ENCODE assay signal across 12 mouse cellular contexts in the genomic region with DNA sequence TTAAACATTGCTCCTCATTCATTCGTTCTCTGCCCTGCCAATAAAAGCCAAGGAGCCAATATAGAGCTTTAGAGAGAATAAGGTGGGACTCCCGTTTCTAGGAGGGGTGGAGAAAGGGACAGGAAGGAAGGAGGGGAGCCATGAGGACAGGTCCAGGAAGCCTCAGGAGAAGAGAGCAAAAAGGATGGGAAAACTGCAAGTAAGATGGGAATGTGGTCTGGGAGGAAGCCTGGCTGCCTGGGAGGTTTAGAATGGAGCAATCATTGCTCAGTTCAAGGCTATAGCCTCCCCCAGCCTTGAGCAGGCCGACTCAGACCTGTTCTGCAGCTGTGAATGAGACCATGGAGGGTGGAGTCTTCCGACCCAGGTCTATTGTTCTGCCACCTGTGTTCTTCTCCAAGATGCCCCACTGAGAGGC.
"Had no signal": no experiment of that assay in that cellular context is flagged by ENCODE, and none has a peak within 500 bp of the region (broad histone marks: within the 10 kb centered on the region; RNA-seq: fewer than 3 reads in every experiment).

No protein-coding gene starts in this region.

- ATAC-seq: midbrain, embryonic 15.5 days had no signal

- H3K4me3 ChIP-seq: limb, embryonic 10.5 days; liver, embryonic 15.5 days; midbrain, embryonic 10.5 days; midbrain, embryonic 15.5 days; neural tube, embryonic 13.5 days had no signal

- DNase-seq: kidney, postnatal 10 days; lung, embryonic 14.5 days; lung, postnatal 10 days; lung, postnatal 4 days; right cerebral cortex, postnatal 25 days; thymus, postnatal 36 days had no signal

- H3K4me1 ChIP-seq: midbrain, embryonic 15.5 days; neural tube, embryonic 13.5 days had no signal

- H3K9me3 ChIP-seq: limb, embryonic 10.5 days; liver, embryonic 15.5 days; midbrain, embryonic 10.5 days; midbrain, embryonic 15.5 days; neural tube, embryonic 13.5 days had no signal

- H3K27me3 ChIP-seq: midbrain, embryonic 15.5 days; neural tube, embryonic 13.5 days had no signal

- H3K36me3 ChIP-seq: limb, embryonic 10.5 days; liver, embryonic 15.5 days; midbrain, embryonic 10.5 days; midbrain, embryonic 15.5 days; neural tube, embryonic 13.5 days had no signal

- H3K9ac ChIP-seq: liver, embryonic 15.5 days; lung, embryonic 14.5 days; midbrain, embryonic 15.5 days; neural tube, embryonic 13.5 days had no signal

- H3K4me2 ChIP-seq: liver, embryonic 11.5 days; liver, embryonic 15.5 days; lung, embryonic 14.5 days; midbrain, embryonic 15.5 days; neural tube, embryonic 13.5 days had no signal

- H3K27ac ChIP-seq: limb, embryonic 10.5 days; liver, embryonic 15.5 days; midbrain, embryonic 10.5 days; midbrain, embryonic 15.5 days; neural tube, embryonic 13.5 days had no signal
